Mouse (Mus musculus) adrenal gland, adult 18-20 months (tissue): ENCODE results near the gene Gstm3. TPM values are rescaled to one million over a fixed set of nuclear protein-coding genes. Genes with fewer than 3 reads are reported as not detected.
A peak's percentile ranks its signal among the peaks of the same experiment; 100 is the strongest.
"Not testable (repeated sequence)": the region's sequence is repeated elsewhere in the genome, so short reads cannot be mapped to it uniquely, and the experiment has no call there.

Source experiments
- DNase-seq, 2 experiments: peaks; one replicate each; pipeline ENCODE4 v3.0.0; 2021 to 2022; ENCODE audit warnings: low spot score in 2 of 2
- long read RNA-seq, 2 experiments: library from polyadenylated mRNA; stranded (forward); transcript quantifications; one replicate each; pipeline ENCODE4 v2.0.0; 2021
- total RNA-seq, 2 experiments: library from RNA; stranded (reverse); gene quantifications; 1 replicate in 1 of 2; 2 replicates in 1 of 2; pipeline ENCODE4 v1.2.3; 2021

Gstm3 gene
- total RNA-seq = under 1 TPM in 1 of 2 experiments, not detected in 1; 0.33 TPM
- long read RNA-seq, experiment 1 = 0 reads
- long read RNA-seq, experiment 2 = 0 reads

- DNase-seq = no peak
Measured at GRCm38 (mm10) chr3:107968724-107969395, at the start of gene Gstm3. Gene Gstm3, minus strand, starts transcription at chr3:107969283.

GRCm38 (mm10) chr3:108018190-108018820, 49.2 kb upstream of the Gstm3 start:
- no peak for DNase-seq

- peak; percentile 84 to 85 for DNase-seq
Measured at GRCm38 (mm10) chr3:108017473-108018189, 48.5 kb upstream of the Gstm3 start, which contains the start of gene Gstm1. Gene Gstm1, minus strand, starts transcription at chr3:108017973.

GRCm38 (mm10) chr3:108016468-108016867, 47.4 kb upstream of the Gstm3 start:
- DNase-seq = not testable (repeated sequence)

GRCm38 (mm10) chr3:108014974-108015346, 45.9 kb upstream of the Gstm3 start:
- DNase-seq = no peak

- DNase-seq = no peak
Measured at GRCm38 (mm10) chr3:108014098-108014973, 45.3 kb upstream of the Gstm3 start.

GRCm38 (mm10) chr3:108013331-108013871, 44.3 kb upstream of the Gstm3 start:
- peak; percentile 45 for DNase-seq

GRCm38 (mm10) chr3:108011558-108011957, 42.5 kb upstream of the Gstm3 start:
- DNase-seq = no peak

- no peak for DNase-seq
Measured at GRCm38 (mm10) chr3:108010286-108010685, 41.2 kb upstream of the Gstm3 start.

- no peak for DNase-seq
Measured at GRCm38 (mm10) chr3:108002021-108002420, 32.9 kb upstream of the Gstm3 start.

- DNase-seq = no peak
Measured at GRCm38 (mm10) chr3:107999491-107999890, 30.4 kb upstream of the Gstm3 start.

GRCm38 (mm10) chr3:107998591-107998990, 29.5 kb upstream of the Gstm3 start:
- no peak for DNase-seq

GRCm38 (mm10) chr3:107996576-107996975, 27.5 kb upstream of the Gstm3 start:
- DNase-seq = no peak

GRCm38 (mm10) chr3:107995974-107996373, 26.9 kb upstream of the Gstm3 start:
- DNase-seq = not testable (repeated sequence)

GRCm38 (mm10) chr3:107986041-107986562, 17.0 kb upstream of the Gstm3 start, which contains the start of gene Gstm2:
Gene Gstm2, minus strand, starts transcription at chr3:107986453.
- DNase-seq = peak in 1 of 2 experiments; percentile 35

GRCm38 (mm10) chr3:107985141-107985540, 16.1 kb upstream of the Gstm3 start:
- DNase-seq = not testable (repeated sequence)

- no peak for DNase-seq
Measured at GRCm38 (mm10) chr3:107984471-107984870, 15.4 kb upstream of the Gstm3 start.

GRCm38 (mm10) chr3:107983771-107984170, 14.7 kb upstream of the Gstm3 start:
- DNase-seq = no peak

GRCm38 (mm10) chr3:107982726-107983125, 13.6 kb upstream of the Gstm3 start:
- DNase-seq = no peak

GRCm38 (mm10) chr3:107981261-107981660, 12.2 kb upstream of the Gstm3 start:
- DNase-seq = no peak
